Mouse (Mus musculus): ENCODE measurements around the gene Dnajb11. TPM values are rescaled to one million over a fixed set of nuclear protein-coding genes. Genes with fewer than 3 reads are reported as not detected.

The Dnajb11 gene
- polyA plus RNA-seq, 1 experiment from 2014 or later, result 96.9 TPM

GRCm38 (mm10) chr16:22888835-22889234, 31.2 kb downstream of the Dnajb11 start:
- Histone ChIP-seq H3K27me3 (replicated peaks) (no peaks in the 10 kb centered on the region), H3K4me3 (no peak overlapping the region), H3K9me3 (no peaks in the 10 kb centered on the region), H3K9ac (no peak overlapping the region), H3K4me1 (no peaks in the 10 kb centered on the region), H3K27ac (no peak overlapping the region), H3K4me2 (no peak overlapping the region), H3K36me3 (replicated peaks) (no peaks in the 10 kb centered on the region)
- WGBS, result 48% methylated on average over 4 of the region's 4 CpGs
- ATAC-seq (replicated peaks), result no peak

DNA sequence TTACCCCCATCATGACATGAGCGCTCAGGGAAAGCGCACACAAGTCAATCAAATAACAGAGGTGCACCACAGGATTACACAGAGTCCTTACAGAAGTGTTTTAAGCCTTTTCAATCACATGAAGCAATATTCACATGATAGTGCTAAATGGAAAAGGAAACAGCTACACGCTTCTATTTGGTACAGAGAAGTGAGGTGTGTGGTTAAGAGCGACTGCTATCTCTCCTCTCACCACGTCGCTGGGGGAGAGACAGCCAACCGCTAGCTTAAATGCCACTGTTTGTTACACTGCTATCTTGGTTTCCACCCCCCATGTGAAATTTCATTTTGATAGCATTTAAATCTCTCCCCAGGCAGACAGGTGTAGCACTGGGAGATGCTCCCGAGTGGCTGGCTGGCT, 32.1 kb downstream of the Dnajb11 start:
- Histone ChIP-seq H3K4me3 (no peak overlapping the region), H3K36me3 (replicated peaks) (no peaks in the 10 kb centered on the region), H3K27me3 (replicated peaks) (no peaks in the 10 kb centered on the region), H3K4me1 (no peaks in the 10 kb centered on the region), H3K9me3 (no peaks in the 10 kb centered on the region), H3K9ac (no peak overlapping the region), H3K4me2 (no peak overlapping the region), H3K27ac (no peak overlapping the region)
- ATAC-seq (replicated peaks), result no peak
- 89% methylated on average over 8 of the region's 8 CpGs for WGBS

DNA sequence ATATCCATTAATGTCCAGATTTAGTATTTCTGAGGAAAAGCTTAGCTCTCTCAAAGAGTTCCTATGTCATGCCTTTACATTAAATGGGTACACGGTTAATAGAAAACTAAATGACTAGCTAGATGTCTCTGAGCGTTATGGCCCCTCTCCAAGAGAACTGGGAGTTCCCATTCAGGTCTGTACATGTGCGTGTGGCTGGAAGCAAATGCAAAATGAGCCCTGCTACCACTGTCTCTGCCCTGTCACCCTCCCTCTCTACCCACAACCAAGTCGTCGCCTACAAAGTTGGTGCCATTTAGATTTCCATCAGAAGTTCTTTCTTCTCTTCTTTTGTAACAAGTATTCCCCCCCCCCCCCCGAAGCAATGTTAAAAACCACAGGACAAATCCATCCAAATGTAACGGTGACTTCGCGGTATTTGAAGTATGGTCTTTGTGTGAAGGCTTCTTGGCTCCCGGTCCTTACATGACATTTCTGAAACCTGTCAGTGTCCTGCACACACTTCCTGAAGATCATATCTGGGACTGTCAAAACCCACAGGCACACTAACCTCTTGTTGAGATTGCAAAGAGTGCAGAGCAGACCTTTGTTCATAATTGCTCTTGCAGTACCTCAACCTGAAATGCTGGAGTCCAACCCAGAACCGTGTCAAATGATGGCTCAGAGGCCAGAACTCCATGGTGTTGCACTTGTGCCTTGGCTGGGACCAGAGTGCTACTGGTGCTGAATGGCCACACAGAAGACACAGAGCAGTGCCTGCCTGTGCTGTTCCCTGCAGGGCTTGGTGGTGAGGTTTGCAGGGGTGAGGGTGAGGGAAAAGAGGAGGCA, 33.3 kb downstream of the Dnajb11 start, which contains the start of gene Ahsg:
Gene Ahsg (plus strand): TSS at position 595 of the 828 bp plus-strand sequence.
- Histone ChIP-seq H3K4me1 (no peaks in the 10 kb centered on the region), H3K27ac (no peak within 1 kb of the TSS), H3K4me2 (no peak within 1 kb of the TSS), H3K9me3 (no peaks in the 10 kb centered on the region), H3K4me3 (no peak within 1 kb of the TSS), H3K27me3 (replicated peaks) (no peaks in the 10 kb centered on the region), H3K36me3 (replicated peaks) (no peaks in the 10 kb centered on the region), H3K9ac (no peak within 1 kb of the TSS)
- WGBS, result 84% methylated on average over 11 of the region's 11 CpGs
- ATAC-seq (replicated peaks), result no peak

- 92% methylated on average over 8 of the region's 8 CpGs for WGBS
Measured at GRCm38 (mm10) chr16:22891733-22892154, 34.1 kb downstream of the Dnajb11 start.

GRCm38 (mm10) chr16:22894095-22894494, 36.5 kb downstream of the Dnajb11 start:
- 69% methylated on average over 8 of the region's 8 CpGs for WGBS
- no peaks in the 10 kb centered on the region for H3K27me3 ChIP-seq (replicated peaks)
- no peak for ATAC-seq (replicated peaks)
- no peak overlapping the region for H3K4me2 ChIP-seq
- H3K36me3 ChIP-seq (replicated peaks), result no peaks in the 10 kb centered on the region
- H3K9me3 ChIP-seq, result no peaks in the 10 kb centered on the region
- no peak overlapping the region for H3K4me3 ChIP-seq
- H3K9ac ChIP-seq, result no peak overlapping the region
- H3K27ac ChIP-seq, result no peak overlapping the region
- no peaks in the 10 kb centered on the region for H3K4me1 ChIP-seq

More at GRCm38 (mm10) chr16:22891733-22892154, 34.1 kb downstream of the Dnajb11 start:
- H3K4me2 ChIP-seq, result no peak overlapping the region
- no peak overlapping the region for H3K27ac ChIP-seq
- no peaks in the 10 kb centered on the region for H3K27me3 ChIP-seq (replicated peaks)
- no peaks in the 10 kb centered on the region for H3K4me1 ChIP-seq
- H3K36me3 ChIP-seq (replicated peaks), result no peaks in the 10 kb centered on the region
- H3K9me3 ChIP-seq, result no peaks in the 10 kb centered on the region
- H3K9ac ChIP-seq, result no peak overlapping the region
- no peak overlapping the region for H3K4me3 ChIP-seq
- ATAC-seq (replicated peaks), result no peak

- no peak for ATAC-seq (replicated peaks)
Measured at GRCm38 (mm10) chr16:22896618-22897017, 39.0 kb downstream of the Dnajb11 start.

GRCm38 (mm10) chr16:22899346-22899745, 41.7 kb downstream of the Dnajb11 start:
- Histone ChIP-seq H3K4me3 (no peak overlapping the region), H3K27ac (no peak overlapping the region), H3K27me3 (replicated peaks) (no peaks in the 10 kb centered on the region), H3K9ac (no peak overlapping the region), H3K36me3 (replicated peaks) (no peaks in the 10 kb centered on the region), H3K4me1 (no peaks in the 10 kb centered on the region), H3K4me2 (no peak overlapping the region), H3K9me3 (no peaks in the 10 kb centered on the region)
- ATAC-seq (replicated peaks), result no peak
- WGBS, result 67% methylated on average over 5 of the region's 5 CpGs

More at GRCm38 (mm10) chr16:22896618-22897017, 39.0 kb downstream of the Dnajb11 start:
- Histone ChIP-seq H3K9me3 (no peaks in the 10 kb centered on the region), H3K27ac (no peak overlapping the region), H3K4me3 (no peak overlapping the region), H3K27me3 (replicated peaks) (no peaks in the 10 kb centered on the region), H3K4me2 (no peak overlapping the region), H3K4me1 (no peaks in the 10 kb centered on the region), H3K36me3 (replicated peaks) (no peaks in the 10 kb centered on the region), H3K9ac (no peak overlapping the region)
- WGBS, result 76% methylated on average over 2 of the region's 2 CpGs

DNA sequence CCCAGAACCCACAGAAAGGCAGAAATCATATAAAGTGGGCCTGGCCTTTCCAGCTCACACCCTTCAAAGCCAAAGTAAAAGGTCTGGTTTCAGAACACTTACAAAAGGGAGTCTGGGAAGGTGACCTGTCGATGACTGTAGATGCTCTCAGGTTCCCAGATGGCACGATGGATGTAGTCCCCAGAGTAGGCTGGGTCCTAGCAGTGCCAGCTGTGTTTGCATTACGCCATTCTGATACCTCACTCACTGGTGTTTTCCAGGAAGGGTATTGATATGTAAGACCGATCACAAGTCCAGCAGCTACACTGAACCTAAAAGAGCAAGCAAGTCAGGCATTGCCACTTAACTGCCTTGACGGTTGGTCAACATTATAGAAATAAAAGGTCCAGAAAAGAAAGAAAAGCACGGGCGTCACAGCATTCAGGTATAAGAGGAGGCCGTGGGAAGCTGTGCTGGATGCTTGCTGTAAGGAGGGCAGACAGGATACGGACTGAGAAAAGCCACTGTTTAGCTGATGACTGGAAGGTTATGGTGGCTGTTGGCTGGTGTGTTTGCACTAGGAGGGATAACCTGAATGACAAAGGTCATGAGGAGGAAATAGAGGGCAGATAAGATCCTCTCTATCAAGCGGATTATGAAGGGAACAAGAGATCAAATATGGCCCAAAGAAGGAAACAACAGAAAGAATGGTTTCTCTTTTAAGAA, 42.4 kb downstream of the Dnajb11 start:
- no peak for ATAC-seq (replicated peaks)
- Histone ChIP-seq H3K4me3 (no peak overlapping the region), H3K4me1 (no peaks in the 10 kb centered on the region), H3K4me2 (no peak overlapping the region), H3K9ac (no peak overlapping the region), H3K9me3 (no peaks in the 10 kb centered on the region), H3K27me3 (replicated peaks) (no peaks in the 10 kb centered on the region), H3K27ac (no peak overlapping the region), H3K36me3 (replicated peaks) (no peaks in the 10 kb centered on the region)
- WGBS, result 87% methylated on average over 10 of the region's 10 CpGs

DNA sequence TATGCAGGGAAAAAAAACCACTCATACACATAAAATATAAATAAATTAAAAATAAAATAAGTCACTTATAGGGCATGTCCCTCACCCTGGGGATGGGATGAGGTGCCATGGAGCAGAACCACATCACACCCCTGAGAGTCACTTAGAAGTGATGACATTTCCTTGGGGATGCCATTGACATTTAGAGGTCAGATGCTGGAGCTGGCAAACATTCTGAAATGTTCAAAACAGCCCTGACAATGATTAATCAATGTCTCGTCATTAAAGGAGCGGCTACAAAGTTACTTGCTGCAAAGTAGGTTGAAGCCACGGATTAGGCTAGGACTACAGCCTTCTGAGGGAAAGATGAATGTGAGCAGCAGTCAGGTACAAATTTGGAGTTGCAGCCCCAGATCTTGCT, 43.7 kb downstream of the Dnajb11 start:
- no peak for ATAC-seq (replicated peaks)
- no peaks in the 10 kb centered on the region for H3K9me3 ChIP-seq
- no peak overlapping the region for H3K9ac ChIP-seq
- H3K4me1 ChIP-seq, result no peaks in the 10 kb centered on the region
- H3K4me2 ChIP-seq, result no peak overlapping the region
- no peaks in the 10 kb centered on the region for H3K36me3 ChIP-seq (replicated peaks)
- H3K27ac ChIP-seq, result no peak overlapping the region
- no peaks in the 10 kb centered on the region for H3K27me3 ChIP-seq (replicated peaks)
- 82% methylated on average over 3 of the region's 3 CpGs for WGBS
- no peak overlapping the region for H3K4me3 ChIP-seq

- Histone ChIP-seq H3K27ac (no peak overlapping the region), H3K9ac (no peak overlapping the region), H3K9me3 (no peaks in the 10 kb centered on the region), H3K27me3 (replicated peaks) (no peaks in the 10 kb centered on the region), H3K36me3 (replicated peaks) (no peaks in the 10 kb centered on the region), H3K4me1 (no peaks in the 10 kb centered on the region), H3K4me3 (no peak overlapping the region), H3K4me2 (no peak overlapping the region)
- 92% methylated on average over 6 of the region's 6 CpGs for WGBS
- ATAC-seq (replicated peaks), result no peak
Measured at GRCm38 (mm10) chr16:22909290-22909689, 51.6 kb downstream of the Dnajb11 start.

DNA sequence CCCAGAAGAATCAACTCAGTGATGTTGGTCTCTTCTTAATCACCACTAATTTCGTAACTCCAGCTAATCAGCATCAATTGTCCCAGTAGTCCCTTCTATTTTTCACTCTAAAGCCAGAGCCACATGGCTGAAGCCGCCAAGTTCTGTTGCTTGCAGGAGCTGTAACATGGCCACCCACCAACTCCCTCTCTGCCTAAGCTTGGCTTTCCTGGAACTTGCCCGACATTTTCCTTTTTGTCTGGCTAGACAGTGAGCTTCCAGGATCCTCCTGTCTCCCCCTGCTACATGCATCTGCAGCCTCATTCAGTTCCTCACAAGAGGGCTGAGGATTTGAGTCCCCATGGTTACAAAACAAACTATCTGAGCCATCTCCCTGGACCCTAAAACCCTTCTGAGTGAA, 54.3 kb downstream of the Dnajb11 start:
- no peaks in the 10 kb centered on the region for H3K36me3 ChIP-seq (replicated peaks)
- H3K27ac ChIP-seq, result no peak overlapping the region
- no peaks in the 10 kb centered on the region for H3K9me3 ChIP-seq
- no peak overlapping the region for H3K4me3 ChIP-seq
- H3K4me1 ChIP-seq, result no peaks in the 10 kb centered on the region
- no peak for ATAC-seq (replicated peaks)
- 78% methylated on average over 3 of the region's 3 CpGs for WGBS
- no peaks in the 10 kb centered on the region for H3K27me3 ChIP-seq (replicated peaks)
- no peak overlapping the region for H3K9ac ChIP-seq
- no peak overlapping the region for H3K4me2 ChIP-seq

DNA sequence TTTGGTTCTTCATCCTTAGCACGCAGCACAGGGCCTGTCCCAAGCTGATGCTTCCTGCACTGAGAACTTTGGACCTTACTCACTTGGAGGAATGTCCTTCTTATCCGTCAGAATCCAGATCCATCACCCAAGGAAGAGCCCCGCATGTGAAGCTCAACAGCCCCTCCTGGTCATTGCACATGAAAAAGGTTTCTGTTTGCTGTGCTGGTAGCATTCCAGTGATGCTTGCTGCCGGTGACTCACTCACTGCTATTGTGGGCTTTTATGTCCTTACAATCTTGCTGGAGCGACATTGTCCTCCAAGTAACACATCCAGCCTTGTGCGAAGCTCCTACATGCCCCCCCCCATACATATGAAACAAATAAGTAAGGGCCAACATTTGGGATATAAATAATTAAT, 55.2 kb downstream of the Dnajb11 start:
- Histone ChIP-seq H3K4me3 (no peak overlapping the region), H3K36me3 (replicated peaks) (no peaks in the 10 kb centered on the region), H3K27me3 (replicated peaks) (no peaks in the 10 kb centered on the region), H3K9ac (no peak overlapping the region), H3K4me2 (no peak overlapping the region), H3K27ac (no peak overlapping the region), H3K4me1 (no peaks in the 10 kb centered on the region), H3K9me3 (no peaks in the 10 kb centered on the region)
- no peak for ATAC-seq (replicated peaks)
- WGBS, result 82% methylated on average over 6 of the region's 6 CpGs

GRCm38 (mm10) chr16:22914276-22914675, 56.6 kb downstream of the Dnajb11 start:
- no peak for ATAC-seq (replicated peaks)
- H3K9ac ChIP-seq, result no peak overlapping the region
- no peak overlapping the region for H3K4me3 ChIP-seq
- no peaks in the 10 kb centered on the region for H3K27me3 ChIP-seq (replicated peaks)
- H3K4me1 ChIP-seq, result no peaks in the 10 kb centered on the region
- no peaks in the 10 kb centered on the region for H3K9me3 ChIP-seq
- no peak overlapping the region for H3K27ac ChIP-seq
- no peak overlapping the region for H3K4me2 ChIP-seq
- H3K36me3 ChIP-seq (replicated peaks), result no peaks in the 10 kb centered on the region

Measured in midbrain, embryonic 15.5 days (tissue).